Mouse (Mus musculus) cerebellum, adult 2 months (tissue): ENCODE data around the gene Limd1.

ENCODE experiments used
- CTCF ChIP-seq: fragments of 200-500 bp; IDR thresholded peaks from 2 replicates; pipeline ENCODE4 v1.5.1; 2011; ENCODE audit warnings: low read depth, mild to moderate bottlenecking, control low read depth, low read length, moderate library complexity, borderline replicate concordance; ENCODE audit not compliant: insufficient read depth
- POLR2A ChIP-seq: fragments of 200-500 bp; IDR thresholded peaks from 2 replicates; pipeline ENCODE4 v1.6.1; 2011; ENCODE audit warnings: low read length, control low read depth, borderline replicate concordance; ENCODE audit not compliant: insufficient read depth

DNA sequence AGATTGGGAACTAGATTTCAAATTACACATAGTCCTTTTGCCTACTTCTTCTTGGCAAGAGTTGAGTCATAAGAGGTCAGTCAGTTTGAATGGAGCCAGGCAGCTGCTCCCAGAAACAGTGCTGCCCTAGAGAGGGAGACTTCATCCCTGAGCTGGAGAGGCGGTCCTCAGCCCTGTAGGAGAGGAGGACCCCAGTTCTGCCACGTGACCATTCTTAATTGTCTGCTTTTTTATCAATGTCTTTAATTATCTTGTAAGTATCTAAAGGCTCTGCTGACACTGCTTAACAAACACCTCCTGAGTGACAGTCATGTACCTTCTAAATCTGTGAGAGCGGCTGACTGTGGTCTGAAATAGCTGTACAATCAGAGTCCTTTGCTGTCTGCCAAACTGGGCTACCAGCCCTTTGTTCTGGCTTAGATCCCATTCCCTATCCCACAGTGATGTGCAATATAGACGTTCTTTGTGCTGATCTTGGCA is 11.3 kb upstream of the Limd1 start:
- no peak for TF ChIP-seq CTCF
- TF ChIP-seq POLR2A: no peak
